Mouse (Mus musculus) liver, adult (tissue): ENCODE data around the gene Ascc1.

ENCODE experiments used
- GATA4 ChIP-seq: IDR thresholded peaks from 2 replicates; pipeline ENCODE4 v1.6.1; 2014; ENCODE audit warnings: mild to moderate bottlenecking, low read length; ENCODE audit not compliant: insufficient replicate concordance

The Ascc1 gene

DNA sequence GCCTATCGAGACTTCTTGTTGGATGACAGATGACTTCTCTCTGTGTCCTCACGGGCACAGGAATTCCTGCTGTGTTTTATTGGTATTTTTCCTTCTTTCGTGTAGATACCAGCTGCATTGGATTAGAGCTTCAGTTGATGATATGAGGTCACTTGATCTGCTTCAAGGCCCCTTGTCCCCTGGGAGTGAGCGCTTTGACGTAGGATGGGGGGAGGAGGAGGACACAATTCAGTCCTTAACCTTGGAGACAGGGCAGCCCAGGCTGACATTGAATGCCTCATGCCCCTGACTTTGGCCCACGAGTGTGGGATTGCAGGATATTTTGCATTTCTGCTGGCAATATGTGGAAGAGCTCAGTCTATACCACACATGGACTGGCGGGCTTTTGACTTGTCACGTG lies 29.0 kb downstream of the Ascc1 start:
- no peak for TF ChIP-seq GATA4

DNA sequence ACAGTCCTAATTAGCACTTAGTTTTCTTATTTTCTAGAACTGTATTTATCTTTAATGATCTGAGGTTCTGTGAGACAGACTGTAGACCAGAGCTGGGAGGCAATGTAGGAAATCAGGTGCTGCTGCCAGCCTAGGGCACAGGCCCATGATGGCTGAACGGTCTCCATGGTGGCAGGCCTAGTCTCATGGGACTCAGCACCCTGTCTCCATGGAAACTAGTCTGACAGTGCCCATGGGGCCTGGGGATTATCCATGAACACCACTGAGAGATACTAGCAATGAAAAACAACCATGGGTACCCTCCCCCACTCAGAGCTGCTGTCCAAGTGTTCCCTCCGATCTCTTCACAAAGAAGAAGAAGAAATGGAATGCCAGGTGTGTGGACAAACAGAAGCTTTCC lies 29.4 kb downstream of the Ascc1 start:
- TF ChIP-seq GATA4: no peak

DNA sequence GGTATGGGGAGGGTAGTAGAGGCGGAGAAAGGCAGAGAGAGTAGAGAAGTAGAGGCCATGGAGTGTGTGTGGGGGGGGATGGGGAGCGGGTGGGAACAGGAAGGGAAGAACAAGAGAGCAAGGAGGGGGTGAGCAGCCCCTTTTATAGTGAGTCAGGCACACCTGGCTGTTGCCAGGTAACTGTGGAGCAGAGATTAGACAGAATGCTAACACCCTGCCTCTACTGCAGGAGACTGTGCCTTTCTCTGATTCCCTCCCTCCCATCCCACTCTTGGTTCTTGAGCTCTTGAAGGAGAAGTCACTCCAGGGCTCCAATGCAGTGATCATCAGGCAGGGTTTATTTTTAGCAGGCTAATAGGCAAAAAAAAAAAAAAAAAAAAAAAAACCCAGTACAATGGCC lies 30.0 kb downstream of the Ascc1 start:
- no peak for TF ChIP-seq GATA4

- TF ChIP-seq GATA4: no peak
Measured at GRCm38 (mm10) chr10:60033064-60033463, 30.5 kb downstream of the Ascc1 start.

- no peak for TF ChIP-seq GATA4
Measured at GRCm38 (mm10) chr10:60034621-60035020, 32.0 kb downstream of the Ascc1 start.

DNA sequence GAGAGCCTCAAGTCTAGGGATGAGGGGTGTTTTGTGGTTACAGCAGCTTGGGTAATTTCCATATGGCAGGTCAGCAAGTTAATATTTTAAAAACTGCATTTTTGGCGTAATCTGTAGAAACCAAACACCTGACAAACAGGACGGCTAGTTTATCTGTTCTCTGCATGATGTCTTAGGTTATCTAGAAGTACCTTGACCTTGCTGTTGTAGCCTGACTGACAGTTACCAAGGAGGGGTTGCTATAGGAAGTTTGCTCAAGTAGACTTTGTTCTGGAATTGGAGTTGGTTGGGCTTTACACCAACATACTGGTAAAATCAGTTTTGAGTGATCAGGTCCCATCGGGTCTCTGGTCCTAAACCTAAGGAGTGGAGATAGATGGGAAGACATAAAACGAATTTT lies 33.1 kb downstream of the Ascc1 start:
- no peak for TF ChIP-seq GATA4

- no peak for TF ChIP-seq GATA4
Measured at GRCm38 (mm10) chr10:60042350-60042922, 39.8 kb downstream of the Ascc1 start.

DNA sequence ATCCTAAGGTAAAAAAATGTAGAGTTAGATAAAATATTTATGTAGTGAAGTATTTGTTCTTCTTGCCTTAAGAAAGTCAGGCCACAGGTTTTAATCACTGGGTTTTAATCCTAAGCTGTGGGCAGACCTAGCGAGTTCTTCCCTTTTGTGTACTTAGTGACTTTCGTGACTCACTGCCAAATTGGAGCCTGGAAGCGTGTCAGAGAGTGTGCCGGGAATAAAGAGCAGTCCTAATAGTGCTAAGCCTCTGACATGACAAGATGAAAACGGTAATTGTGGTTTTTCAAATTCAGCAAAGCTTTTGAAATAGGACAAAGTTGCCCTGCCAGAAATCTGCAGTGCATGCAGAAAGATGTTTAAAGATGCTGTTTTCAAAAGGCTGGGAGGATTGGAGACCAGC lies 44.1 kb downstream of the Ascc1 start:
- no peak for TF ChIP-seq GATA4

GRCm38 (mm10) chr10:60050581-60050980 lies 48.0 kb downstream of the Ascc1 start:
- TF ChIP-seq GATA4: no peak

- TF ChIP-seq GATA4: no peak
Measured at GRCm38 (mm10) chr10:60053073-60053472, 50.5 kb downstream of the Ascc1 start.

- no peak for TF ChIP-seq GATA4
Measured at GRCm38 (mm10) chr10:60062173-60062572, 59.6 kb downstream of the Ascc1 start.

- TF ChIP-seq GATA4: no peak
Measured at GRCm38 (mm10) chr10:60062931-60063330, 60.3 kb downstream of the Ascc1 start.

GRCm38 (mm10) chr10:60066524-60066923 lies 63.9 kb downstream of the Ascc1 start:
- no peak for TF ChIP-seq GATA4

DNA sequence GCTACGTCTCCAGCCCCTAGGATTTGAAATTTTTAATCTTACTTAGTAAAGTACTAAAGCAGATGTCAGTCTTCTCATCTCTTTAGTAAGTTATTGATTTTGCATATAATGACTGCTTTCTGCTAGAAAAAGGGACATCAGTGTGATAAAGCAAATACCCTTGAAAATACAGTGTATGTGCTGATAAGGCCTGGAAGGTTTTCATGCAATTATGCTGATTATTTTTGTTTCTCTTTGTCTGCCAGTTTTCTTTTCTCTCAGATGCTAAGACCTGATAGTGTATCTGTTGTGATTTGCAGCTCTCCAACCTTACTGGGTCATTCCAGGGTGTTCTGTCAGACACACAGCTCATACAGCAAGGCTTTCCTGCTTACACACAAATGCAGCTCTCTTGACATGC lies 72.6 kb downstream of the Ascc1 start:
- TF ChIP-seq GATA4: no peak

- no peak for TF ChIP-seq GATA4
Measured at GRCm38 (mm10) chr10:60077226-60077625, 74.6 kb downstream of the Ascc1 start.

DNA sequence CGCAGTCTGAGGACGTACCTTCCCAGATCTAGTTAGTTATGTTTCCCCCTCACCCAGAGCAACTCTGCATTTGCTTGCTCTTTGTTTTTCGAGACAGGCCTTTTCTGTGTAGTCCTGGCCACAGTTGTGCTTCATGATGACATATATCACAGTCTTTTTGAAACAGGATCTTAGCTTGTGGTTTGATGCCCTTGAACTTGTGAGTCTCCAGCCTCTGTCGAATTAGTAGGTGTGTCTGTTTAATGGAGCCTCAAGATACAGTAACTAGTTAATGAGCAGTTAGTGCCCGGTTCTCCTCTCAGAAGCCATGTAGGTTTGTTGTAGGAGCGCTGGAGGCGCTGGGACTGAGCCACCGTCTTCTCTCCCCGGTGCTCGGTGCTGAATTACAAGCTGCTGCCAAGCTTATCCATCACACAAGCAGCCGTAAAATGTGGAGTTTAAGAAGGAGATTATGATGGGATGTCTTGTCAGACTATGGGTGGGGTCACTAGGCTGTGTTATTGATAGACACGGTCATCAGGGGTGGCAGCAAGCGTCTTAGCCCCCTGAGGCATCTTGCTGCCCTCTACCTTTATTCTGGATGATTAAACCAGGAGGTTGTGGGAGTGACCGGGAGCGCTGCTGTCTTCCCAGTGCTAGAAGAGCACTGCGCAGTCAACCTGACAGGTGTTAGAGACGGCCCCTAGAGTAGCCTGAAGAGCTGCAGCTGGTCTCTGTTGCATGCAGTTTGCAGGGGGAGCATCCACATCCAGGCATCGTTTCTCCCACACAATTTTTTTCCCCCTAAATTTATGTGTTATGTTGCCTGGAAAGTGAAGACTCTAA lies 75.3 kb downstream of the Ascc1 start:
- no peak for TF ChIP-seq GATA4

GRCm38 (mm10) chr10:60078561-60078917 lies 75.9 kb downstream of the Ascc1 start:
- TF ChIP-seq GATA4: no peak

- no peak for TF ChIP-seq GATA4
Measured at GRCm38 (mm10) chr10:60080171-60080570, 77.6 kb downstream of the Ascc1 start.

DNA sequence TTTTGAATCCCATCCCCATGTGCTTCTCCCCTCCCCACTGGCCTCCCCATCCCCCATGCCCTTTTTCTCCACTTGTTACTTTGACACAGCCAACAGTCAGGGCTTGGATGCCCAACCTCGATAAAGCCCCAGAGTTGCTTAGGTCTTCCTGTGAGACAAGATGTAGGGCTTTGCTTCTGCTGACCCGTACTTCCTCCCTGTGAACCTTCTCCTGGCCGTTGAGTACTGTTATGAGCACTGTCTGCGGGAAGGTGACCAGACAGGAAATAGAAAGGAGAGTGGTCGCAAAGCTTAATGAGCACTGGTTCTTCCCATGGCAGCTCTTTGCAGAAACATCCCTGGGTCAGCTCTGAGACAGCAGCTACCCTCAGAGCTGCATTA lies 78.0 kb downstream of the Ascc1 start:
- no peak for TF ChIP-seq GATA4
